Mouse (Mus musculus) left cerebral cortex, adult 11 months (tissue): ENCODE measurements at regions not wholly inside any gene's neighbourhood (a gene's known extent, or its start where the extent isn't known, plus 50 kb on each side); places are given as distances from the start of the nearest gene placed in this dataset.
A peak's percentile ranks its signal among the peaks of the same experiment; 100 is the strongest.

Source experiments
- DNase-seq: peaks from one replicate; pipeline ENCODE4 v3.0.0; 2022; ENCODE audit warnings: low spot score

DNA sequence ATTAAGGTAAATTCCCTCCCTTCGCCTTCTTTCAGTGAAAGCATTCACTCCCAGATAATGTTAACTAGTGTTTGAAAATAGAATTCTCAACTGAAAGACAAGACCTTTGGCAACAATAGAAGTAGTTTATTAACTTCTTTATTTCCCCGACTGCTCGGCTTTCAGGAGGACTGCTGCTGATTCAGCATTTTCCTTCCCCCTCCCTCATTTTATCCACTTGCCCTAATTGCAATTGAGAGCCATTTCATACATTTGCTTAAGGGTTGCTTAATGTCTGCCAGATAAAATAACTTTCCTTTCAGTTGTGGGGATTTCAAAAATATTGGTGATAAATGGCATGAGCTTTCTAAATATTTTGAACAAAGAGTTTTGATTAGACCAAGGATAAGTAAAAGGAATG lies 744.5 kb downstream of the Brinp3 start:
- no peak for DNase-seq

DNA sequence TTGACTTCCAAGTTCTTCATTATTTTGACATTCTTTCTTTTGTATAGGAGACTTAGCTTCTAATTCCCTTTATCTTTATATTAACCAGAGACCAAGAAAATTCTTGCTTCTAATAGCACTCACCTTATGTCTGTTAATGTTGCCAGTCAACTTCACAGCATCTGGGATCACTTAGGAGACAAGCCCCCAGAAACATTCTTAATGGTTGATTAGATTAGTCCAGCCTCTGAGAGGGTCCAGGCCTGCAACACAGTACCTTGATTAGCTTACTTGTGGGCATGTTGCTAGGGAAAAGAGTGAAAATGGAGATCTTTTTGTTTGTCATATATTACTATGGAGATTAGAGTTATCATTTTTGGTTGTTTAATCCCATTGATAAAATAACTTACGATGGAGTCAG lies 778.8 kb downstream of the Brinp3 start:
- no peak for DNase-seq

DNA sequence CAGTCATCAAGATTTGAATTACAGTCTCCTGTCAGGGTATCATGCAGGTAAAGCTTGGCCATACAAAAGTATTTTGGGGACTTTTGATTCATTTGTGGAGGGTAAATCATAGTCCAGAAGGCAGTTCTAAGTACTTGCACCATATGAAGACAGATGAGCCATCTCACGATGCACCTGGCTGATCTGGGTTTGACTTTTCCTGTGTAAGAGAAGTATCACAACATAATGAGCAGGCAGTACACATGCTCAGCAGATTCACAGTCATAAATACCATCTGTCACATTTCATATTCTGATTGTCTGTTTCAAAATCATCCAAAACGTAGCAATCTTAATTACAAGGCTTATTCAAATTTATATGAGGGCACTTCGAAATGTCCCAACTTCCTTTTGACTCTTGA lies 796.6 kb downstream of the Brinp3 start:
- DNase-seq = no peak

DNA sequence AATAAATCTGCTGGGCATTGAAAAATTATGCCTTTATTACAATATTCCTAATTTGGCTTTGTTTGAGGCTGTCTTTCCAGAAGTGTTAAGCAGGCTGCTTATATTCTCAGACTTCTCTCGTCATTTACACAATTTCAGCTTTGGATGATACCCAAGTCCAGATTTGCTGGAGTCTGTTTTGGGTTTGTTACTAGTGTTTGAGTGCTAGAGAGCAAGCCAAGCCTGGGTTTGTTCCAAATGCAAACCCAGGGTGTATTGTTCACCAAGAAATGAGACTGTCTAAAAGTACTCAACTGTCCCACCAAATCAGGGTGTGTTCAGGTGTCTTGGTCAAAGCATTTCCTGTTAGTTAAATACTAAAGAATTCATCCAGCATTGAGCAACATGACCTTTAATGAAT lies 814.7 kb downstream of the Brinp3 start:
- no peak for DNase-seq

DNA sequence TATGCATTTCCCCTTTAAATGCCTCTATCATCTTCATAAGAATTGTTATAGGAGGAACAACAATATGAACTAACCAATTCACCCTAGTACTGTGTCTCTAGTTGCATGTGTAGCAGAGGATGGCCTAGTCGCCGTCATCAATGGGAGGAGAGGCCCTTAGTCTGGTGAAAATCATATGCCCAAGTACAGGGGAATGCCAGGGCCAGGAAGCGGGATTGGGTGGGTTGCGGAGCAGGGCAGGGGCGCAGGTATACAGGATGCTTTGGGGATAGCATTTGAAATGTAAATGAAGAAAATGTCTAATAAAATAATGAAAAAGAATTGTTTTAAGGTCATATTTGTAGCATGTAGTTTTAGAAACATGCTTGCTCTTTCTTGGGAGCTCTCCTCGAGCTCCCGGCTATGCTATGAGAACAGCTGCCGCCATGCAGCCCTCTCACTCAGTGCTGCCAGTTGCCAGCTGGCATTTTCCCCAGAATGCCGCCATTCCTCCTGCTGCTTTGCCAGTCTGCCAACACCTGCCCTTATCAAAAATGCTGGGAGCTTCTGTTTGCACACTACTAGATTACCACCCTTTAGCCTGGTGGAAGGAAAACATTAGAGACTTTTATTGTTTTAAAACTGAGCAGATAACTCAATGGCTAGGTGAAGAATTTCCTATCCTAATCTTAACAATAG lies 848.9 kb downstream of the Brinp3 start:
- peak; percentile 18 for DNase-seq

DNA sequence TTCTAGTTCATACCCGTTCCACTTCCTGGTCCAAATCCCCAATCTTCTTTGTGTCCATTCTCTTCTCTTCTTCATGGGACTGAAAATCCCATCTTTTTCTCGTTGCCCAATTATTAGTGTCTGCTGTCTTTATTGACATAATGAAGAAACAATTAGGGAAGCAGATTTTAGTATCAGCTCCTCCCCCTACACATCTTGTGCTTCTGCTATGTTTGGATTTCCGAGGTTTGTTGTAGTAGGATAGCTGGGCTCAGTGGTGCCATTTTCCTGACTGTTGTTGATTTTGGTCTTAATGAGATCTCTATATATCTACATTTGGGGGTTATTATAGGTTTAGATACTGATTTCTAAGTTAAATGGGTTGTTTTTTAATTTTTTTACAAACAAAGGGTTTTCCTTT lies 849.5 kb downstream of the Brinp3 start:
- DNase-seq = no peak
